Mouse (Mus musculus) lung, postnatal 0 days (tissue): ENCODE results near the gene Ptk6. TPM values are rescaled to one million over a fixed set of nuclear protein-coding genes. Genes with fewer than 3 reads are reported as not detected.

Experiments used
- ATAC-seq: fragments of 200-750 bp; cut with Nextera tagmentation; 2 replicates; pipeline ENCODE4 v1.8.0; 2017; ENCODE audit warnings: moderate library complexity
- DNase-seq: peaks from one replicate; pipeline ENCODE4 v3.0.0-alpha.2; 2016; ENCODE audit warnings: low spot score
- H3K27ac ChIP-seq: fragments of 300-500 bp; sonication (generic); 2 replicates; pipeline ENCODE4 v1.5.1; 2014; ENCODE audit warnings: antibody characterized with exemption, mild to moderate bottlenecking, low read length, mixed read lengths
- H3K27me3 ChIP-seq: fragments of 300-500 bp; sonication (generic); replicated peaks from 2 replicates; pipeline ENCODE4 v1.6.1; 2014; ENCODE audit warnings: low read length, mixed read lengths; ENCODE audit not compliant: insufficient read depth
- H3K36me3 ChIP-seq: fragments of 300-500 bp; sonication (generic); 2 replicates; pipeline ENCODE4 v1.6.1; 2014; ENCODE audit warnings: low read length, mixed read lengths; ENCODE audit not compliant: insufficient read depth
- H3K4me1 ChIP-seq: fragments of 300-500 bp; sonication (generic); 2 replicates; pipeline ENCODE4 v1.6.1; 2014; ENCODE audit warnings: antibody characterized with exemption, low read depth, low read length, mixed read lengths; ENCODE audit not compliant: insufficient read depth
- H3K4me2 ChIP-seq: fragments of 300-500 bp; sonication (generic); replicated peaks from 2 replicates; pipeline ENCODE4 v1.6.1; 2014; ENCODE audit warnings: low read depth, mild to moderate bottlenecking, low read length, moderate library complexity, mixed read lengths
- H3K4me3 ChIP-seq: fragments of 300-500 bp; sonication (generic); 2 replicates; pipeline ENCODE4 v1.5.1; 2014; ENCODE audit warnings: low read depth, low read length
- H3K9ac ChIP-seq: fragments of 300-500 bp; sonication (generic); replicated peaks from 2 replicates; pipeline ENCODE4 v1.6.1; 2014; ENCODE audit warnings: low read depth, mild to moderate bottlenecking
- H3K9me3 ChIP-seq: fragments of 300-500 bp; sonication (generic); 2 replicates; pipeline ENCODE4 v1.6.1; 2016; ENCODE audit warnings: low read length, mixed read lengths
- CTCF ChIP-seq: IDR thresholded peaks from 2 replicates; pipeline ENCODE4 v1.5.1; 2016; ENCODE audit warnings: antibody characterized with exemption, mild to moderate bottlenecking
- EP300 ChIP-seq: IDR thresholded peaks from 2 replicates; pipeline ENCODE4 v1.6.1; 2016; ENCODE audit warnings: antibody characterized with exemption, mild to moderate bottlenecking, control low read depth
- WGBS: fragments of 180-500 bp; shearing (Covaris S2); extraction: QIAGEN DNeasy Blood & Tissue Kit; methylation state at CpG from one replicate; pipeline ENCODE4 v1.1.7; 2014; 5-methylcytosine and 5-hydroxymethylcytosine counted together
- polyA plus RNA-seq: library from polyadenylated mRNA; unstranded; fragments of >200 nt; fragmentation: Nextera tagmentation; extraction: Ambion mirVana; gene quantifications from 2 replicates; pipeline ENCODE4 v1.2.1, GENCODE M21; 2015

Ptk6 gene
- polyA plus RNA-seq, 1 experiment from 2014 or later: 0.25 TPM

DNA sequence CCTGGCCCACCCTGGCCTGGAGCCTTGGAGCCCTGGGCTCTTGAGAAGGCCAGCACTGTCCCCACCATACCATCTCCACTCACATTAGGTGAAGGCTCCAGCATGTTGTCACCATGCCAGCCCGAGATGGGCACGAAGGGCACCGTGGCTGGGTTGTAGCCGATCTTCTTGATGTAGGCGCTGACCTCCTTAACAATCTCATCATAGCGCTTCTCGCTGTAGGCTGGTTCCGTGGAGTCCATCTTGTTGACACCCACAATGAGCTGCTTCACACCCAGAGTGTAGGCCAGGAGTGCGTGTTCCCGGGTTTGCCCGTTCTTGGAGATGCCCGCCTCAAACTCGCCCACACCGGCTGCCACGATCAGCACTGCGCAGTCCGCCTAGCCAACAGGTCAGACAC, 49.9 kb downstream of the Ptk6 start:
- H3K4me1 ChIP-seq: 0 out of 2 replicates have a peak, but pooled peaks cover 3% of the 10 kb centered on the region
- H3K4me3 ChIP-seq: no peak overlapping the region
- H3K4me2 ChIP-seq: no peak overlapping the region
- H3K27me3 ChIP-seq: peaks cover 15% of the 10 kb centered on the region; the same call in 1 of the 2 replicates
- WGBS: 93% methylated on average over 17 of the region's 17 CpGs
- H3K27ac ChIP-seq: no peak overlapping the region
- ATAC-seq: no peak
- no peak for DNase-seq
- no peaks in the 10 kb centered on the region for H3K9me3 ChIP-seq
- no peaks in the 10 kb centered on the region for H3K36me3 ChIP-seq
- no peak overlapping the region for H3K9ac ChIP-seq
- TF ChIP-seq CTCF: no peak
- no peak for TF ChIP-seq EP300

DNA sequence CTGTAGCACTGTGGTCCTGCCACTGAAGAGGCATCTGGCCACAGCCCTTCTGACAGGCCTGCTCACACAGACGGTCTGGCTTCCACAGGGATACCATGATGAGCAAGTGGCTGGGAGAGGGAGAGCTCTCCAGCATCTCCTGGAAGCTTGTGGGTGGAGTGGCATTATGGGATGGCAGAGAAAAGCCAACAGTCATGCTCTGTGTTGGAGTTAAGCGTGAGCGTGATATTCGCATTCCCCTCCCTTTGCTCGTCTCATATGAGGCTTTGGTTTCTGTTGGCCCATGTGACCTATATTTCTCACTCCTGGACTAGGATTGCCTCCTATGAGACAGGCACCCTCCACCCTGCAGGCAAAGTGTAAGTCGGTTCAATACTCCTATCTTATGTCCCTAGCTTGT, 52.3 kb downstream of the Ptk6 start:
- no peak for DNase-seq
- Histone ChIP-seq H3K27ac (no peak overlapping the region), H3K9ac (no peak overlapping the region), H3K4me1 (0 out of 2 replicates have a peak, but pooled peaks cover 3% of the 10 kb centered on the region), H3K4me2 (no peak overlapping the region), H3K36me3 (no peaks in the 10 kb centered on the region), H3K4me3 (no peak overlapping the region), H3K9me3 (no peaks in the 10 kb centered on the region), H3K27me3 (0 out of 2 replicates have a peak, but pooled peaks cover 1% of the 10 kb centered on the region)
- no peak for TF ChIP-seq EP300
- no peak for TF ChIP-seq CTCF
- ATAC-seq: no peak
- WGBS: 57% methylated on average over 6 of the region's 6 CpGs

GRCm38 (mm10) chr2:181148318-181148955, 54.2 kb downstream of the Ptk6 start:
- peak overlapping the region; percentile 30 for H3K4me3 ChIP-seq
- H3K27ac ChIP-seq: no peak overlapping the region
- TF ChIP-seq CTCF: no peak
- TF ChIP-seq EP300: no peak
- H3K4me2 ChIP-seq: peak overlapping the region; percentile 71
- no peaks in the 10 kb centered on the region for H3K9me3 ChIP-seq
- 0 out of 2 replicates have a peak, but pooled peaks cover 3% of the 10 kb centered on the region for H3K4me1 ChIP-seq
- no peak overlapping the region for H3K9ac ChIP-seq
- no peaks in the 10 kb centered on the region for H3K27me3 ChIP-seq
- 10% methylated on average over 31 of the region's 31 CpGs for WGBS
- no peaks in the 10 kb centered on the region for H3K36me3 ChIP-seq
- DNase-seq: no peak
- no peak for ATAC-seq

GRCm38 (mm10) chr2:181147546-181148317, 54.9 kb downstream of the Ptk6 start:
- peak; percentile 10 for DNase-seq
- H3K36me3 ChIP-seq: no peaks in the 10 kb centered on the region
- no peak overlapping the region for H3K9ac ChIP-seq
- TF ChIP-seq CTCF: no peak
- TF ChIP-seq EP300: no peak
- 0 out of 2 replicates have a peak, but pooled peaks have one; percentile 19 for ATAC-seq
- no peak overlapping the region for H3K27ac ChIP-seq
- H3K4me2 ChIP-seq: peak overlapping the region; percentile 71
- H3K4me3 ChIP-seq: peak overlapping the region; percentile 30
- under 1% methylated on average over 61 of the region's 61 CpGs for WGBS
- no peaks in the 10 kb centered on the region for H3K9me3 ChIP-seq
- no peaks in the 10 kb centered on the region for H3K27me3 ChIP-seq
- H3K4me1 ChIP-seq: 0 out of 2 replicates have a peak, but pooled peaks cover 3% of the 10 kb centered on the region

- no peaks in the 10 kb centered on the region for H3K27me3 ChIP-seq
- 0 out of 2 replicates have a peak, but pooled peaks cover 3% of the 10 kb centered on the region for H3K4me1 ChIP-seq
- TF ChIP-seq EP300: no peak
- no peak for TF ChIP-seq CTCF
- H3K9me3 ChIP-seq: no peaks in the 10 kb centered on the region
- DNase-seq (no peak), ATAC-seq (no peak)
- H3K36me3 ChIP-seq: no peaks in the 10 kb centered on the region
- no peak overlapping the region for H3K4me3 ChIP-seq
- 44% methylated on average over 4 of the region's 4 CpGs for WGBS
- H3K9ac ChIP-seq: no peak overlapping the region
- H3K27ac ChIP-seq: no peak overlapping the region
- H3K4me2 ChIP-seq: no peak overlapping the region
Observed at GRCm38 (mm10) chr2:181146976-181147545, 55.5 kb downstream of the Ptk6 start.

DNA sequence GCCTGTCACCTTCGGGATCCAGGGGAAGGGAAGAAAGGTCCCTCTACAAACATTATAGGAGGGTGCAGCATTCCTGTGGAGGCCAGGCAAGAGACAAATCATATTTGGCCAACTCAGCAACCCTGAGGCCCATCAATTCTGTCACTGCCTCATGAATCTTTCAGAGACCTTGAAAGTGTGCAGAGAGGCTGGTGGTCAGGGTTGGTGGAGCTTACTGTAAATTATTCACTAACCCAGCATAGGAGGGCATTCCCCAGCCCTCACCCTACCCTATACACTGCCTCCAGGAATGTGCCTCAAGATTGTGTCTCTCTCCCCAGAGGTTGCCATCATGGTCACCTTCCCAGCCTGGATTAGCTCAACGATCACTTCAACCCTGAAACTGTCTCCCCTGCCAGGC, 57.9 kb downstream of the Ptk6 start:
- Histone ChIP-seq H3K4me2 (no peak overlapping the region), H3K36me3 (no peaks in the 10 kb centered on the region), H3K9ac (no peak overlapping the region), H3K4me1 (0 out of 2 replicates have a peak, but pooled peaks cover 3% of the 10 kb centered on the region), H3K27ac (no peak overlapping the region), H3K9me3 (no peaks in the 10 kb centered on the region), H3K4me3 (no peak overlapping the region), H3K27me3 (no peaks in the 10 kb centered on the region)
- WGBS: 76% methylated on average over 2 of the region's 2 CpGs
- DNase-seq: no peak
- no peak for TF ChIP-seq EP300
- no peak for TF ChIP-seq CTCF
- ATAC-seq: no peak

Other genes starting within 250 kb of the Ptk6 start
- 110 and 113 TPM in 2 replicates for gene Nkain4, start 248.1 kb downstream of the Ptk6 start, polyA plus RNA-seq
- gene Arfgap1, start 235.6 kb downstream of the Ptk6 start, polyA plus RNA-seq: 50.5 and 52.9 TPM in 2 replicates
- gene Col20a1, start 216.3 kb downstream of the Ptk6 start, polyA plus RNA-seq: 0.20 and 0.30 TPM in 2 replicates
- 0.04 and 0.15 TPM in 2 replicates for gene Chrna4, start 159.2 kb downstream of the Ptk6 start, polyA plus RNA-seq
- 0.04 TPM in 1 of 2 replicates, not detected in the other for gene Kcnq2, start 67.5 kb downstream of the Ptk6 start, polyA plus RNA-seq
- gene Eef1a2, start 45.8 kb downstream of the Ptk6 start, polyA plus RNA-seq: 0.14 and 0.20 TPM in 2 replicates
- gene Ppdpf, start 15.5 kb downstream of the Ptk6 start, polyA plus RNA-seq: 261 and 262 TPM in 2 replicates
- 2.5 and 2.6 TPM in 2 replicates for gene Srms, start 10.4 kb upstream of the Ptk6 start, polyA plus RNA-seq
- gene Fndc11, start 17.2 kb upstream of the Ptk6 start, polyA plus RNA-seq: 0.86 and 0.91 TPM in 2 replicates
- gene Helz2, start 39.2 kb upstream of the Ptk6 start, polyA plus RNA-seq: 3.1 and 3.5 TPM in 2 replicates
- gene Gmeb2, start 85.2 kb upstream of the Ptk6 start, polyA plus RNA-seq: 7.6 and 7.8 TPM in 2 replicates
- 0.51 and 0.95 TPM in 2 replicates for gene Stmn3, start 111.7 kb upstream of the Ptk6 start, polyA plus RNA-seq
- 8.0 and 10.4 TPM in 2 replicates for gene Rtel1, start 117.0 kb upstream of the Ptk6 start, polyA plus RNA-seq
- 22.9 and 26.8 TPM in 2 replicates for gene Zgpat, start 162.1 kb upstream of the Ptk6 start, polyA plus RNA-seq
- 46.5 and 46.6 TPM in 2 replicates for gene Arfrp1, start 162.6 kb upstream of the Ptk6 start, polyA plus RNA-seq
- gene Lime1, start 177.3 kb upstream of the Ptk6 start, polyA plus RNA-seq: 12.2 and 13.5 TPM in 2 replicates